Mouse (Mus musculus) c-Kit-negative CD71-positive TER-119-positive erythroid progenitor cells, embryonic 14.5 days (primary cell): Measurements from ENCODE around the gene Asic1.

Source experiments
- DNase-seq: peaks from one replicate; pipeline ENCODE4 v3.0.0-alpha.2; 2013; ENCODE audit warnings: low read depth, low spot score

The Asic1 gene

GRCm38 (mm10) chr15:99701999-99702900, 32.1 kb downstream of the Asic1 start, which contains the start of gene Smarcd1:
Gene Smarcd1, plus strand, starts transcription at chr15:99702129.
- DNase-seq: peak; percentile 83

DNA sequence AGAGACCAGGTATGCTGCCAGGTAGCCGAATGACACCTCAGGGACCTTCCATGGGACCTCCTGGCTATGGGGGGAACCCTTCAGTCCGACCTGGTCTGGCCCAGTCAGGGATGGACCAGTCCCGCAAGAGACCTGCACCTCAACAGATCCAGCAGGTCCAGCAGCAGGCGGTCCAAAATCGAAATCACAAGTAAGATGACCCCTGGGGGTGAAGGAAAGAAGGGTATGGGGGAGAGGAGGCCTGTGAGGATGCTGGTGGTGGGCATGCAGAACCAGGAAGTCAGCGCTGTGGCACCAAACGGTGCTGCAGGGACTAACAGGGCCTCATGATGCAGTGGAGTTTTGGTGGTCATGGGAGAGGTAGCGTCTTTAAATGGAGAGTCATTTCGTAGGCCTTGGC, 32.9 kb downstream of the Asic1 start:
- no peak for DNase-seq

GRCm38 (mm10) chr15:99703676-99704040, 33.5 kb downstream of the Asic1 start:
- no peak for DNase-seq

GRCm38 (mm10) chr15:99704041-99704681, 34.0 kb downstream of the Asic1 start:
- DNase-seq: no peak

GRCm38 (mm10) chr15:99704881-99705280, 34.7 kb downstream of the Asic1 start:
- DNase-seq: no peak

DNA sequence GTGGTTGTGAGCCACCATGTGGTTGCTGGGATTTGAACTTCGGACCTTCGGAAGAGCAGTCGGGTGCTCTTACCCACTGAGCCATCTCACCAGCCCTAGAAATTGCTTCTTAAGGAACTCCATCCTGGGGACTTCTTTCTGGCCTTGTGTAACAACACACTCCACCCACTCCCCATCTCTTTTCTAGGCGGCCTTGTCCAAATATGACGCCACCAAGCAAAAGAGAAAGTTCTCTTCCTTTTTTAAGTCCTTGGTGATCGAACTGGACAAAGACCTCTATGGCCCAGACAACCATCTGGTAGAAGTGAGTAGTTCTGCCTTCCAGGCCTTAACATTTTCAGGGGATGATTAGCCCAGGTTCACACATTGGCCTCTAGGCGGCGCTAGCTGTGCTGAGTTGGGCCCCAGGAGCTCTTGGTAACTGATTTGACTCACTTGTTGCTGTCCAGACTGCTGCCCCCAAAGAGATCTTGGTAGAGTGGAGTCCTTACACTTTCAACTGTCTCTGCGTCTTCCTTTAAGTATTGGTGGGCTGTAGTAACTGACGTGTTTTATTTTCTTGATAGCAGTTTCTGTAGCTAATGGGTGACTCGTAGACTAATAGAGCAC, 35.4 kb downstream of the Asic1 start, which contains the start of gene Gm17349:
Gene Gm17349 (minus strand): TSS at position 51 of the 609 bp plus-strand sequence.
- peak; percentile 49 for DNase-seq

DNA sequence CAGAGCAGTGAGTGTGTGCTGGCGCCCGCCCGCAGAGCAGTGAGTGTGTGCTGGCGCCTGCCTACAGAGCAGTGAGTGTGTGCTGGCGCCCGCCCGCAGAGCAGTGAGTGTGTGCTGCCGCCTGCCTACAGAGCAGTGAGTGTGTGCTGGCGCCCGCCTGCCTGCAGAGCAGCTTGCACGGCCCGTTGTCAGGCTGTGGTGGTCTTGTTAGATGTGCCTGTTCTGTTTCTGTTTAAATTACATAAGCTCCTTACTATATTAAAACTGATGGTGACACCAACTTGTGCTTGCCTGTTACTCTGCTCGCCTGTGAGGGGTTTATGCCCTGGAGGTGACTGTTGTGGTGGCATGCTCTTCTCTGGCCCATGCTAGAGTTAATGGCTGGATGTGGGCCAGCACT, 38.0 kb downstream of the Asic1 start:
- DNase-seq: no peak

DNA sequence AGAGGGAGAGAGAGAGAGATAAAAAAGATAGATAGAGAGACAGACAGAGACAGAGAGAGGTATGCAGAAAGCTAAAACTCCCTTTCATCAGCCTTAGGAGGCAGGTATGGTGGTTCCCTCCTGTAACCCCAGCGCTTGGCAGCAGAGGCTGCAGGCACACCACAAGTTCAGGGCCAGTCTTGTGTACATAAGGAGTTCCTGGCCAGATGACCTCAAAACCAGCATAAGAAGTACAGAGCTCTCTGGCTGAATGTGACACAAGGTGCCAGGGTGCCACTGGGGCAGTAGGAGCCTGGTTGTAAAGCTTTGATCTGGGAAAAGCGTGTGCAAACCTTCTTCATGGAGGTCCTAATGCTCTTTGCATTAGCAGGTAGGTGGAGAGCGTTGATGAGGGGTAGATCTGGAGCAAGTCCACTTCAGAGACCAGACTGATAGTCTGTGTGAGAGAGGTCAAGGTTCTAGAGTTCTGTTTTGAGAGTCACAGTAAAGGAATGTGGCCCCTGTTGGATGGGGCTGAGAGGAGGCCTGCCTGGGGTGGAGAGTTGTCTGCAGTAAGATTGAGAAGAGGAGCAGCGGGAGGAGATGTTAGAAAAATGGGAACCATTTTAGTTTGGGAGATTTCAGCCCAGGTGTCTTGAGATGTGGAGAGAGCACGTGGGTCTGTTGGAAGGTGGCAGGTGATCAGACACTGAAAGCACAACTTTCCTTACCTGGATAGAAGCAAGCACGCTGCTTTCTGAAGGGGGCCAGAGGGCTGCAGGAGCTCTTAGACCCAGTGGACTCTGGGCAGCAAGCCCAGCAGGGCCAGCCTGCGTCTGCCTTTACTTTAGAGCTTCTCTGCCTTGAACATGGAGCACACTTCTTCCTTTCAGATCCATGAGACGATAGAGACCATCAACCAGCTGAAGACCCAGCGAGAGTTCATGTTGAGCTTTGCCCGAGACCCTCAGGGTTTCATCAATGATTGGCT, 40.3 kb downstream of the Asic1 start:
- no peak for DNase-seq

DNA sequence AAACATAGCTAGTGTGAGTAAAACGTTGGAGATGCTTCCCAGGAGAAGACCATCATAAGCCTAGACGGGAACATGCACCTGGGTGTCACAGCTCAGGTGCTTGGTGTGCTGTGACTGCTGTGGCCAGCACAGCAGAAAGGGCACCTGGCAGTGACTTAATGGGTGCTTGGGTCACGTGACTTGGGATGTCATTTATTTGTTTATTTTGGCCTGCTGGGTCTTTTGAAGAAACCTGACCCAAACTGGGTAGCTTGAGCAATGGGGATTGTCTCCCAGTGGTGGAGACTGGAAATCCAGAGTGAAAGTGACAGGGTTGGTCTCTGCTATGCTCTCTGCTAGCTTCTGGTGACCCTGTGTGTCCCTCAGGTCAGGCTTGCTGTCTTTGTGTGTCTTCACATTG, 41.3 kb downstream of the Asic1 start:
- DNase-seq: no peak

GRCm38 (mm10) chr15:99712666-99713559, 42.7 kb downstream of the Asic1 start:
- no peak for DNase-seq

DNA sequence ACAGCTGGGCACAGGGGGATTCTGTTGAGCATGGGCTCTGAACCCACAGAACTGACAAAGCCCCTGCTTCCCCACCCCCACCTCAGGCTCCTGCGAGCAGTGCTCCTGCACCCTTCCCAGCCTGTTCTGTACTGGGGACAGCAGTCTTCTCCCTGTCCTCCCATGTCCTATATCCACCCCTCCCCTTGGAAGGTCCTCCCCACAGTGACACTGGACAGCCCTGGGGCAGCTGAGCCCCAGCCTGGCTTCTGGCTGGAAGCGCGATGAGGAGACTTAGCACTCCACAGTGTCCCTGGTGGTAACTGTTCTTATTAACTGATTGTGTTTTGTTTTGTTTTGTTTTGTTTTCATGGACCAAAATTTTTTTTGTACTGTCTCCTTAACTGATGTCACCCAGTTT, 43.4 kb downstream of the Asic1 start:
- no peak for DNase-seq

- DNase-seq: no peak
Observed at GRCm38 (mm10) chr15:99714206-99714605, 44.0 kb downstream of the Asic1 start.

DNA sequence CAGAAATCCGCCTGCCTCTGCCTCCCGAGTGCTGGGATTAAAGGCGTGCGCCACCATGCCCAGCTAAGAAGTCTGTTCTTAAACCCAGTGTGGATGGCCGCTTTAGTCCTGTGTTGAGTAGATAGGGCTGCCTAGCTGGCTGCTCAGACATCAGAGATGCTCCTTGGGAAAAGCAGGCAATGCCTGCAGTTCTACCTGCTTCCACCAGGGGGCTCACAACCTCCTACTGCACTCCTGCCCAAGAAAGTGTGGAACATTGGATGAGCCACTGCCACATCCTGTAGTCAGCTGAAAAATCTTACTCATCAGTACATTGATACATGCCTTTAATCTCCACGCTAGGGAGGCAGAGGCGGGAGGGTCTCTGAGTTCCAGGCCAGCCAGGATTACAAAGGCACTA, 44.7 kb downstream of the Asic1 start:
- DNase-seq: peak; percentile 49

- DNase-seq: no peak
Observed at GRCm38 (mm10) chr15:99715361-99715865, 45.2 kb downstream of the Asic1 start.

GRCm38 (mm10) chr15:99715982-99716746, 46.0 kb downstream of the Asic1 start:
- no peak for DNase-seq

- DNase-seq: no peak
Observed at GRCm38 (mm10) chr15:99716814-99717213, 46.6 kb downstream of the Asic1 start.

DNA sequence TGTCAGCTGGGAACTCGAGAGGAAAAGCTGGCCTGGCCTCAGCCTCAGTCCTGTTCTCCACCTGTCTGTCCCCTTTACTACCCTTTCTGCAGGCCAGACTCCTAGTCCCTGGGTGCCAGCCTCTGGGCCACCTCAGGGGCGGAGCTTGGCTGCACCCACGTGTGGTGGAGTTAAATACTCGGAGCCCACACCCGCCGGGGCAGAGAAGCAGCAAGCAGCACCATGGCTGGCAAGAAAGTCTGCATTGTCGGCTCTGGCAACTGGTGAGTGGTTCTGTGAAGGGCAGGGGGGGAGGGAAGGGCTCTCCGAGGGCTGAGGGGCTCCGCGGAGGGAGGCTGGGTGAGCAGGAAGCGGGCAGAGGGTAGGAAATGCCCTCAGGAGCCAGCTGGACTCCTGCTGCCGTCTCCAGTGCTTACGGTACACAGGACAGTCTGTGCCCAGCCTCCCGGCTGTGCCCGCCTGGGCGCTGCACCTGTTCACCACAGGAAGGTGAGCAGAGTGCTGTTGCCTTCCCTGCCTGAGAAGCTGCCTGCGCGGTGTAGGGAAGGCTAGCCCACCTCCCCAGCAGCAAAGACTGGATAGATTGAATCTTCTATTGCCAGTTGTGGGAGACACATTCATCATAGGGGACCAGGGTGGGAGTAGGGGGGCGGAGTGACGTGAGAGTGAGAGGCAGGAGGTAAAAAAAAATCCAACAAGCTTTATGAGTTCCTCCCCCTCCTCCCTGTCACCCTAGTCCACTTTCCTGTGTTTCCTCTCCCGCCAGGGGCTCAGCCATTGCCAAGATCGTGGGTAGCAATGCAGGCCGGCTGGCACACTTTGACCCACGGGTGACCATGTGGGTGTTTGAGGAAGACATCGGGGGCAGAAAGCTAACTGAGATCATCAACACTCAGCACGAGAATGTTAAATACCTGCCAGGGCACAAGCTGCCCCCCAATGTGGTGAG, 47.5 kb downstream of the Asic1 start, which contains the start of gene Gpd1:
Gene Gpd1 (plus strand): TSS at position 130 of the 949 bp plus-strand sequence.
- no peak for DNase-seq

GRCm38 (mm10) chr15:99718461-99719021, 48.4 kb downstream of the Asic1 start:
- DNase-seq: no peak
